Mouse (Mus musculus): Measurements from ENCODE around the gene Gbx2. TPM values are rescaled to one million over a fixed set of nuclear protein-coding genes. Genes with fewer than 3 reads are reported as not detected.

Gene Gbx2
- polyA plus RNA-seq, 1 experiment: 0.06 TPM

DNA sequence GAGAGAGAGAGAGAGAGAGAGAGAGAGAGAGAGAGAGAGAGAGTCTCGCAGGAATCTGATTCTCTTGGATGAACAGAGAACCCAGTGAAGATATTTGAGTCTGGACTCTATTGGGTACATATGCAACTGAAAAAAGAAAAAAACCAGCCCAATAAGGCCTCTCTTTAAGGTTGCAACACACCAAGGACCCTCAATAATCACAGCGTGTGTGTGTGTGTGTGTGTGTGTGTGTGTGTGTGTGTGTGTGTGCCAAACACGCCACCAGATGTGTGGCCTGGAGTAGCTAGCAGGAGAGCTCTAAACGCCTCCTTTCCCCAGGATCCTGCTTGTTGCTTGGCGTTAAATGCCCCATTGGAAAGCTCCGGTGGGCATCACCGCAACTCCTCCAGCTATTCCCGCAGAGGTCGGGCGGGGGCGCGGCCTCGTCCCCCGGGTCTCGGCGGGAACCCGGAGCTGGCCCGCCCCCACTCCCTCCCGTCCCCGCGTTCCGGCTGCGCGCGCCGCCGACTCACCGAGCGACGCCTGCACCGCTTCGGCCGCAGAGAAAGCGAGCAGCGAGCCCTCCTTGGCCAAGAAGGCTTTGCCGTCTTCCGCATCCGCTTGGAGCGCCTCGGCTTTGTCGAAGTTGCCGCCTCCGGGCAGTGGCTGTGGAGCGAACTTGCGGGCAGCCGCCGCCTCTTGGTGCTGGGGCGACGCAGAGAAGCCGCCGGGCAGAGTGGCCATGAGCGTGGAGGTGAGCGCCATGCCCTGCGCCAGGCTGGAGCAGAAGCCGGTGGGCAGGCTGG, 1.1 kb downstream of the Gbx2 start:
- no peak overlapping the region for H3K4me3 ChIP-seq (replicated peaks; ENCODE audit: extremely low read depth, low read depth, low read length)
- 2% methylated on average over 55 of the region's 55 CpGs for WGBS
- H3K4me1 ChIP-seq (ENCODE audit: control insufficient read depth, insufficient read depth, low read length): 0 out of 2 replicates have a peak, but pooled peaks cover 3% of the 10 kb centered on the region
- DNase-seq: no peak
- TF ChIP-seq CTCF (IDR thresholded peaks at IDR 0.05; ENCODE audit: insufficient read depth, low read length) (no peak), POLR2A (IDR thresholded peaks at IDR 0.05; ENCODE audit: borderline replicate concordance, extremely low read depth, low read depth, low read length) (no peak)

DNA sequence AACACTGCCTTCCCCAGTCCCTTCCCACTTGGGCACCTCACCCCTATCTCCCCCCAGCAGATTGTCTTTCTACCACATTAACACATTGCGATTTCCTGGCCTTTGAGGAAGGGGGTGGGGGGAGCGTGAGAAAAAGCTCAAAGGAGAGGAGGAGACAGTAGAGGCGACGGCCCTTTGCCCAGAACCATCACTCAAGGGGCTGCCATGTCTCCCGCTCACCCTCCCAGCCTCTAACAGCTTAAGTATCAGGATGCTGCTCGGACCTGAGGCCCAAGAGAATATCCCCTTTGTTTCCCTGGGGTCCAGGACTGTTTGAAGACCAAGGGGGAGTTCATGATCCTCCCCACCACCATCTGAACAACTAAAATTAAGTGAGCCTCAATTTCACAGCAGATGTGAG, 1.8 kb downstream of the Gbx2 start:
- TF ChIP-seq CTCF (IDR thresholded peaks at IDR 0.05; ENCODE audit: insufficient read depth, low read length): no peak
- no peak for TF ChIP-seq POLR2A (IDR thresholded peaks at IDR 0.05; ENCODE audit: borderline replicate concordance, extremely low read depth, low read depth, low read length)
- Histone ChIP-seq H3K4me1 (ENCODE audit: control insufficient read depth, insufficient read depth, low read length) (0 out of 2 replicates have a peak, but pooled peaks cover 3% of the 10 kb centered on the region), H3K4me3 (replicated peaks; ENCODE audit: extremely low read depth, low read depth, low read length) (no peak overlapping the region)
- DNase-seq: no peak
- 14% methylated on average over 6 of the region's 6 CpGs for WGBS

DNA sequence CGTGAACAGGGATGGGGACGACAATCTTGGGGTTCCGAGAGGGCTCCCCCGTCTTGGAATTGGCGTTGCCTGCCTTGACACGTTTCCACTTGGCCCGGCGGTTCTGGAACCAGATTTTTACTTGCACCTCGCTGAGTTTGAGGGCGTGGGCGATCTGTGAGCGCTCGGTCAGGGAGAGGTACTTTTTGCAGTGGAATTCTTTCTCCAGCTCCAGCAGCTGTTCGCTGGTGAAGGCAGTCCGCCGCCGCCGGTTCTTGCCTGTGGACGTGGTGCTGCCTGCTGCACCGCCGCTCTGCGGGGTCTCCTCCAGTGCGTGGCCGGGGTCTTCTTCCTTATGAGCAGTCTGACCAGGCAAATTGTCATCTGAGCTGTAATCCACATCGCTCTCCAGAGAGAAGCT, 2.3 kb downstream of the Gbx2 start:
- Histone ChIP-seq H3K4me1 (ENCODE audit: control insufficient read depth, insufficient read depth, low read length) (0 out of 2 replicates have a peak, but pooled peaks cover 3% of the 10 kb centered on the region), H3K4me3 (replicated peaks; ENCODE audit: extremely low read depth, low read depth, low read length) (no peak overlapping the region)
- TF ChIP-seq POLR2A (IDR thresholded peaks at IDR 0.05; ENCODE audit: borderline replicate concordance, extremely low read depth, low read depth, low read length) (no peak), CTCF (IDR thresholded peaks at IDR 0.05; ENCODE audit: insufficient read depth, low read length) (no peak)
- WGBS: 30% methylated on average over 25 of the region's 25 CpGs
- no peak for DNase-seq

DNA sequence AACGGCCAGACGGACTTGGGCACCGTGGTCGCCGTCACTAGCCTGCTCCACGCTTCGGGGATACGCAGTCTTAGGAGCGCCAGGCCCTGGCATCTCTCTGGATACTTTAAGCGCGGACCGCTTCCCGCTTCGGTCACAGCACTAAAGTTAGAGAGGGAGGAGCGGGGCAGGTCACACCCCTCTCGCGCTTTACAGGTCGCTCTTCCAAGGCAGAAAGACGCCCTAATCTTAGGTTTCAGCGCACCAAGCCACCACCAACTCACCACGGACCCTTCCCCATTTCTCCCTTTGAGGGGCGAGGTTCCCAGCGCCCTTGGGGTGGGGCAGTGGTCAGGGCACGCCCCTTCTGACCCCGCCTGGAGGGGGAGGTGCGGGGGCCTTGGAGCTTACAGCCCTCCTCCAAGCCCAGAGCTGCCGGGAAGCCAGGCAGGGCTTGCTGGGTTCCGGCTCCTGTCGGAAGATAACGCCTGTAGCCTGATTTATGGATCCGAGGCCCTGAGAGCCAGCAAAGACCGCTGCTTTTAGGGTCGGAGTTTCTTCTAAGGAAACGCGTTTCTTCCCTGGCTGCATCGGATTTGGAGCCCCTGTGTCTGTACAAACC, 3.8 kb downstream of the Gbx2 start:
- Histone ChIP-seq H3K4me3 (replicated peaks; ENCODE audit: extremely low read depth, low read depth, low read length) (peak overlapping the region; percentile 47), H3K4me1 (ENCODE audit: control insufficient read depth, insufficient read depth, low read length) (0 out of 2 replicates have a peak, but pooled peaks cover 3% of the 10 kb centered on the region)
- WGBS: 3% methylated on average over 36 of the region's 36 CpGs

DNA sequence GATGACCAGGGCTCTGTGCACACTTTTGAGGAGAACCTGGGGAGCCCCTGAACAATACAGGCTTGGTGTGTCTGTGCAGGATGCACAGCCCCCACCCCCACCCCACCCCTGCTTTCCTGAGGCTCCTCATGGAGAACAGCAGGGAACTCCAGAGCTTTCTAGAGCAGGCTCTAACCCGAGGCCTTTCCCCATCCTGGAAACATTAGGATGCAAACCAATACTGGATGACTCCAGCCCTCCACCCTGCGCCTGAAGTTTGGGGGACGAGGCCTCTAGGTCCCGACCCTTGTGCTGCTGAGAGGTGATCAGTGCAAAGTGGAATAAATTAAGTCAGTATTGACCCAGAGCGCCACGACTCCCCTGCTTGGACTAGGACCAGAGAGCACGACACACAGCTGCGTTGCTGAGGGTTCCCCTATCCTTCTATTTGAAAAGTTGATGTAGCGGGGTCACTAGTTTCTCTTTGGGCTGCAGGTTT, 4.4 kb downstream of the Gbx2 start:
- no peak for DNase-seq
- H3K4me3 ChIP-seq (replicated peaks; ENCODE audit: extremely low read depth, low read depth, low read length): no peak overlapping the region
- WGBS: 46% methylated on average over 9 of the region's 9 CpGs
- 0 out of 2 replicates have a peak, but pooled peaks cover 3% of the 10 kb centered on the region for H3K4me1 ChIP-seq (ENCODE audit: control insufficient read depth, insufficient read depth, low read length)
- TF ChIP-seq CTCF (IDR thresholded peaks at IDR 0.05; ENCODE audit: insufficient read depth, low read length): no peak
- no peak for TF ChIP-seq POLR2A (IDR thresholded peaks at IDR 0.05; ENCODE audit: borderline replicate concordance, extremely low read depth, low read depth, low read length)

More for the DNA sequence above, 3.8 kb downstream of the Gbx2 start:
- TF ChIP-seq POLR2A (IDR thresholded peaks at IDR 0.05; ENCODE audit: borderline replicate concordance, extremely low read depth, low read depth, low read length) (no peak), CTCF (IDR thresholded peaks at IDR 0.05; ENCODE audit: insufficient read depth, low read length) (no peak)
- DNase-seq: no peak

GRCm38 (mm10) chr1:89925501-89926190, 5.3 kb downstream of the Gbx2 start:
- DNase-seq: no peak
- no peak overlapping the region for H3K4me3 ChIP-seq (replicated peaks; ENCODE audit: extremely low read depth, low read depth, low read length)
- 63% methylated on average over 12 of the region's 12 CpGs for WGBS
- H3K4me1 ChIP-seq (ENCODE audit: control insufficient read depth, insufficient read depth, low read length): 0 out of 2 replicates have a peak, but pooled peaks cover 3% of the 10 kb centered on the region
- TF ChIP-seq POLR2A (IDR thresholded peaks at IDR 0.05; ENCODE audit: borderline replicate concordance, extremely low read depth, low read depth, low read length) (no peak), CTCF (IDR thresholded peaks at IDR 0.05; ENCODE audit: insufficient read depth, low read length) (no peak)

GRCm38 (mm10) chr1:89923642-89924020, 7.3 kb downstream of the Gbx2 start:
- 0 out of 2 replicates have a peak, but pooled peaks cover 3% of the 10 kb centered on the region for H3K4me1 ChIP-seq (ENCODE audit: control insufficient read depth, insufficient read depth, low read length)
- WGBS: 16% methylated on average over 14 of the region's 14 CpGs
- no peak for TF ChIP-seq POLR2A (IDR thresholded peaks at IDR 0.05; ENCODE audit: borderline replicate concordance, extremely low read depth, low read depth, low read length)
- TF ChIP-seq CTCF (IDR thresholded peaks at IDR 0.05; ENCODE audit: insufficient read depth, low read length): no peak
- H3K4me3 ChIP-seq (replicated peaks; ENCODE audit: extremely low read depth, low read depth, low read length): no peak overlapping the region
- no peak for DNase-seq

GRCm38 (mm10) chr1:89922883-89923641, 7.9 kb downstream of the Gbx2 start:
- no peak for DNase-seq
- 0 out of 2 replicates have a peak, but pooled peaks cover 3% of the 10 kb centered on the region for H3K4me1 ChIP-seq (ENCODE audit: control insufficient read depth, insufficient read depth, low read length)
- no peak for TF ChIP-seq CTCF (IDR thresholded peaks at IDR 0.05; ENCODE audit: insufficient read depth, low read length)
- no peak for TF ChIP-seq POLR2A (IDR thresholded peaks at IDR 0.05; ENCODE audit: borderline replicate concordance, extremely low read depth, low read depth, low read length)
- 3% methylated on average over 41 of the region's 41 CpGs for WGBS
- no peak overlapping the region for H3K4me3 ChIP-seq (replicated peaks; ENCODE audit: extremely low read depth, low read depth, low read length)
